Mouse (Mus musculus): Measurements from ENCODE around the gene Rgs6. TPM values are rescaled to one million over a fixed set of nuclear protein-coding genes. Genes with fewer than 3 reads are reported as not detected.

Rgs6 gene
- polyA plus RNA-seq, 1 experiment from 2014 or later: 1.5 TPM

- H3K9me3 ChIP-seq (ENCODE audit: control insufficient read depth, low read length): no peaks in the 10 kb centered on the region
- no peak for TF ChIP-seq EP300 (optimal IDR thresholded peaks at IDR 0.05)
- TF ChIP-seq CTCF (IDR thresholded peaks at IDR 0.05; ENCODE audit: low read depth): no peak
- WGBS: 35% methylated on average over 4 of the region's 4 CpGs
- ATAC-seq (ENCODE audit: low FRiP score, low TSS enrichment) (no peak), DNase-seq (ENCODE audit: low spot score) (no peak)
- no peak overlapping the region for H3K4me2 ChIP-seq (replicated peaks; ENCODE audit: low read depth)
- no peak overlapping the region for H3K9ac ChIP-seq (ENCODE audit: low read length)
- H3K4me1 ChIP-seq (replicated peaks; ENCODE audit: control insufficient read depth, insufficient read depth): no peaks in the 10 kb centered on the region
- no peak overlapping the region for H3K4me3 ChIP-seq (ENCODE audit: low read depth, low read length)
- H3K27ac ChIP-seq (replicated peaks): no peak overlapping the region
- no peaks in the 10 kb centered on the region for H3K27me3 ChIP-seq (ENCODE audit: control insufficient read depth, insufficient read depth, low read length)
- H3K36me3 ChIP-seq (ENCODE audit: control insufficient read depth, insufficient read depth, low read length): no peaks in the 10 kb centered on the region
Measured at GRCm38 (mm10) chr12:82993905-82994304, 405.8 kb downstream of the Rgs6 start.

- 48% methylated on average over 4 of the region's 4 CpGs for WGBS
- DNase-seq (ENCODE audit: low spot score) (no peak), ATAC-seq (ENCODE audit: low FRiP score, low TSS enrichment) (no peak)
- Histone ChIP-seq H3K27ac (replicated peaks) (no peak overlapping the region), H3K4me1 (replicated peaks; ENCODE audit: control insufficient read depth, insufficient read depth) (no peaks in the 10 kb centered on the region), H3K9me3 (ENCODE audit: control insufficient read depth, low read length) (no peaks in the 10 kb centered on the region), H3K4me2 (replicated peaks; ENCODE audit: low read depth) (no peak overlapping the region), H3K27me3 (ENCODE audit: control insufficient read depth, insufficient read depth, low read length) (no peaks in the 10 kb centered on the region), H3K9ac (ENCODE audit: low read length) (no peak overlapping the region), H3K4me3 (ENCODE audit: low read depth, low read length) (no peak overlapping the region), H3K36me3 (ENCODE audit: control insufficient read depth, insufficient read depth, low read length) (no peaks in the 10 kb centered on the region)
- TF ChIP-seq CTCF (IDR thresholded peaks at IDR 0.05; ENCODE audit: low read depth) (no peak), EP300 (optimal IDR thresholded peaks at IDR 0.05) (no peak)
Measured at GRCm38 (mm10) chr12:82996775-82997174, 408.7 kb downstream of the Rgs6 start.

- Histone ChIP-seq H3K4me3 (ENCODE audit: low read depth, low read length) (no peak overlapping the region), H3K27ac (replicated peaks) (no peak overlapping the region), H3K9ac (ENCODE audit: low read length) (no peak overlapping the region), H3K9me3 (ENCODE audit: control insufficient read depth, low read length) (no peaks in the 10 kb centered on the region), H3K4me2 (replicated peaks; ENCODE audit: low read depth) (no peak overlapping the region), H3K4me1 (replicated peaks; ENCODE audit: control insufficient read depth, insufficient read depth) (no peaks in the 10 kb centered on the region), H3K27me3 (ENCODE audit: control insufficient read depth, insufficient read depth, low read length) (no peaks in the 10 kb centered on the region), H3K36me3 (ENCODE audit: control insufficient read depth, insufficient read depth, low read length) (no peaks in the 10 kb centered on the region)
- no peak for ATAC-seq (ENCODE audit: low FRiP score, low TSS enrichment)
- WGBS: 72% methylated on average over 10 of the region's 10 CpGs
- DNase-seq (ENCODE audit: low spot score): no peak
- TF ChIP-seq CTCF (IDR thresholded peaks at IDR 0.05; ENCODE audit: low read depth) (no peak), EP300 (optimal IDR thresholded peaks at IDR 0.05) (no peak)
Measured at GRCm38 (mm10) chr12:82998682-82999332, 410.7 kb downstream of the Rgs6 start.

GRCm38 (mm10) chr12:82999333-83000032 is 411.4 kb downstream of the Rgs6 start:
- no peaks in the 10 kb centered on the region for H3K27me3 ChIP-seq (ENCODE audit: control insufficient read depth, insufficient read depth, low read length)
- H3K4me3 ChIP-seq (ENCODE audit: low read depth, low read length): no peak overlapping the region
- no peaks in the 10 kb centered on the region for H3K9me3 ChIP-seq (ENCODE audit: control insufficient read depth, low read length)
- TF ChIP-seq EP300 (optimal IDR thresholded peaks at IDR 0.05) (no peak), CTCF (IDR thresholded peaks at IDR 0.05; ENCODE audit: low read depth) (no peak)
- whole genome bisulfite sequencing: 63% methylated on average over 7 of the region's 7 CpGs
- no peaks in the 10 kb centered on the region for H3K4me1 ChIP-seq (replicated peaks; ENCODE audit: control insufficient read depth, insufficient read depth)
- no peak for DNase-seq (ENCODE audit: low spot score)
- no peak overlapping the region for H3K27ac ChIP-seq (replicated peaks)
- H3K36me3 ChIP-seq (ENCODE audit: control insufficient read depth, insufficient read depth, low read length): no peaks in the 10 kb centered on the region
- no peak overlapping the region for H3K4me2 ChIP-seq (replicated peaks; ENCODE audit: low read depth)
- no peak overlapping the region for H3K9ac ChIP-seq (ENCODE audit: low read length)
- ATAC-seq (ENCODE audit: low FRiP score, low TSS enrichment): no peak

GRCm38 (mm10) chr12:83000033-83000570 is 412.0 kb downstream of the Rgs6 start:
- 80% methylated on average over 11 of the region's 11 CpGs for WGBS
- Histone ChIP-seq H3K27ac (replicated peaks) (no peak overlapping the region), H3K9me3 (ENCODE audit: control insufficient read depth, low read length) (no peaks in the 10 kb centered on the region), H3K4me3 (ENCODE audit: low read depth, low read length) (no peak overlapping the region), H3K27me3 (ENCODE audit: control insufficient read depth, insufficient read depth, low read length) (no peaks in the 10 kb centered on the region), H3K36me3 (ENCODE audit: control insufficient read depth, insufficient read depth, low read length) (no peaks in the 10 kb centered on the region), H3K4me2 (replicated peaks; ENCODE audit: low read depth) (no peak overlapping the region), H3K9ac (ENCODE audit: low read length) (no peak overlapping the region), H3K4me1 (replicated peaks; ENCODE audit: control insufficient read depth, insufficient read depth) (no peaks in the 10 kb centered on the region)
- DNase-seq (ENCODE audit: low spot score) (no peak), ATAC-seq (ENCODE audit: low FRiP score, low TSS enrichment) (no peak)
- TF ChIP-seq CTCF (IDR thresholded peaks at IDR 0.05; ENCODE audit: low read depth): no peak
- TF ChIP-seq EP300 (optimal IDR thresholded peaks at IDR 0.05): no peak

- WGBS: 82% methylated on average over 4 of the region's 4 CpGs
- no peaks in the 10 kb centered on the region for H3K9me3 ChIP-seq (ENCODE audit: control insufficient read depth, low read length)
- ATAC-seq (ENCODE audit: low FRiP score, low TSS enrichment): no peak
Measured at GRCm38 (mm10) chr12:83000957-83001356, 412.9 kb downstream of the Rgs6 start.

More at GRCm38 (mm10) chr12:83000957-83001356, 412.9 kb downstream of the Rgs6 start:
- no peak for DNase-seq (ENCODE audit: low spot score)
- Histone ChIP-seq H3K27ac (replicated peaks) (no peak overlapping the region), H3K4me1 (replicated peaks; ENCODE audit: control insufficient read depth, insufficient read depth) (no peaks in the 10 kb centered on the region), H3K4me3 (ENCODE audit: low read depth, low read length) (no peak overlapping the region), H3K9ac (ENCODE audit: low read length) (no peak overlapping the region), H3K36me3 (ENCODE audit: control insufficient read depth, insufficient read depth, low read length) (no peaks in the 10 kb centered on the region), H3K27me3 (ENCODE audit: control insufficient read depth, insufficient read depth, low read length) (no peaks in the 10 kb centered on the region), H3K4me2 (replicated peaks; ENCODE audit: low read depth) (no peak overlapping the region)
- TF ChIP-seq EP300 (optimal IDR thresholded peaks at IDR 0.05) (no peak), CTCF (IDR thresholded peaks at IDR 0.05; ENCODE audit: low read depth) (no peak)

Data from stomach, postnatal 0 days (tissue).